Mouse (Mus musculus) cerebellum, adult 2 months (tissue): ENCODE data around the gene Zc3hc1. TPM values are rescaled to one million over a fixed set of nuclear protein-coding genes. Genes with fewer than 3 reads are reported as not detected.

ENCODE experiments used
- DNase-seq, 2 experiments: peaks; one replicate each; pipeline ENCODE4 v3.0.0; 2021
- H3K27ac ChIP-seq: fragments of 200-500 bp; 2 replicates; pipeline ENCODE4 v1.5.1; 2012; ENCODE audit warnings: low read length, control low read depth, inconsistent platforms; ENCODE audit not compliant: insufficient read depth
- H3K27me3 ChIP-seq: fragments of 200-500 bp; 2 replicates; pipeline ENCODE4 v1.6.1; 2012; ENCODE audit warnings: inconsistent platforms, mild to moderate bottlenecking, low read length, moderate library complexity; ENCODE audit not compliant: control insufficient read depth, insufficient read depth
- H3K4me1 ChIP-seq: fragments of 200-500 bp; 2 replicates; pipeline ENCODE4 v1.6.1; 2011; ENCODE audit warnings: low read length; ENCODE audit not compliant: control insufficient read depth, insufficient read depth
- H3K4me3 ChIP-seq: fragments of 200-500 bp; replicated peaks from 2 replicates; pipeline ENCODE3; 2011; ENCODE audit warnings: mild to moderate bottlenecking, low read depth, low read length, control low read depth; ENCODE audit not compliant: insufficient read depth
- CTCF ChIP-seq: fragments of 200-500 bp; IDR thresholded peaks from 2 replicates; pipeline ENCODE4 v1.5.1; 2011; ENCODE audit warnings: low read depth, mild to moderate bottlenecking, control low read depth, low read length, moderate library complexity, borderline replicate concordance; ENCODE audit not compliant: insufficient read depth
- POLR2A ChIP-seq: fragments of 200-500 bp; IDR thresholded peaks from 2 replicates; pipeline ENCODE4 v1.6.1; 2011; ENCODE audit warnings: low read length, control low read depth, borderline replicate concordance; ENCODE audit not compliant: insufficient read depth
- WGBS: fragments of 180-500 bp; shearing (Covaris S2); methylation state at CpG from one replicate; pipeline ENCODE4 v1.1.7; 2018; 5-methylcytosine and 5-hydroxymethylcytosine counted together
- polyA plus RNA-seq: library from polyadenylated mRNA; depleted of rRNA; stranded (reverse); fragments of >200 nt; gene quantifications from 2 replicates; pipeline ENCODE4 v1.2.3, GENCODE M21; 2012

Zc3hc1 gene
- polyA plus RNA-seq, 1 experiment, result 26.6 TPM

DNA sequence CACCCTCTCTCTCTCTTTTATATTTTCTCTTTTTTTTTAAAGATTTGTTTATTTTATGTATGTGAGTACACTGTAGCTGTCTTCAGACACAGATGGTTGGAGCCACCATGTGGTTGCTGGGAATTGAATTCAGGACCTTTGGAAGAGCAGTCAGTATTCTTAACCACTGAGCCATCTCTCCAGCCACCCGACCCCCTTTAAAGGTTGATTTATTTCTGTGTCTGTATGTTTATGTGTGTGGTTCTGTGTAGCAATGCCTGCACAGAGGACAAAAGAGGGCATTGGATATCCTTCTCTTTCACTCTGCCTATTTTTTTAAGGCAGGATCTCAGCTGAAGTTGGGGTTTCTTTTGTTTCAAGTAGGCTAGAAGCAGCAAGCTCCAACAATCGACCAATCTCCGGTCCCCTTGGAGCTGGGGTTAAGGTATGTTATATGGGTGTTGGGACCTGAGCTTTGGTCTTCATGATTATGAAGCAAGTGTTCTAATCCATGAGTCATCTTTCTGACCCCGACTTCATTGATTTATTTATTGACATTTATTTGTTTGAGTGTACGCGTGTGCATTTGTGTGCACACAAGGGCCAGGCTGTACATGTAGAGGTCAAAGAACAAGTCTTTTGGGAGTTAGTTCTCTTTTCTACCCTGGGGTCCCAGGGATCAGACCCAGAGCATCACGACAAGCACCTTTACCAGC, 18.7 kb upstream of the Zc3hc1 start:
- H3K4me1 ChIP-seq, result peaks cover 5% of the 10 kb centered on the region; the same call in 1 of the 2 replicates
- no peaks in the 10 kb centered on the region for H3K27me3 ChIP-seq
- H3K4me3 ChIP-seq, result no peak overlapping the region
- TF ChIP-seq CTCF (no peak), POLR2A (no peak)
- H3K27ac ChIP-seq, result no peak overlapping the region
- WGBS, result 87% methylated on average over 7 of the region's 7 CpGs
- DNase-seq, result no peak

DNA sequence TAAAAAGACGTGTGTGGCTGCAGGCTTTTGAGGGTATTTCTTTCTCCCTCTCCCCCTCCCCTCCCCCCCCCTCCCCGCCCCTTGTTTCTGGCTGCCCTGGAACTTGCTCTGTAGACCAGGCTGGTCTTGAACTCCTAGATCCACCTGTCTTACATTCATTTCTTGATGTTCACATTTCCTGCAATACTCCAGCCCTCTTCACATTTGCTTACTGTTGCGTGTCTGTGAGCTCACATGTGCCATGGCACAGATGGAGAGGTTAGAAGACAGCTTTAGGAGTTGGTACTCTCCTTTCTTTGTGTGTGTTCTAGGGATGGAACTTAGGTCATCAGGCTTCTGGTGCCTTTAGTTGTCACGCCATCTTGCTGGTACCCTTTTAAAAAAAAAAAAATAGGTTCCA, 17.4 kb upstream of the Zc3hc1 start:
- Histone ChIP-seq H3K4me1 (peaks cover 5% of the 10 kb centered on the region; the same call in 1 of the 2 replicates), H3K27ac (no peak overlapping the region)
- 78% methylated on average over 4 of the region's 4 CpGs for WGBS

DNA sequence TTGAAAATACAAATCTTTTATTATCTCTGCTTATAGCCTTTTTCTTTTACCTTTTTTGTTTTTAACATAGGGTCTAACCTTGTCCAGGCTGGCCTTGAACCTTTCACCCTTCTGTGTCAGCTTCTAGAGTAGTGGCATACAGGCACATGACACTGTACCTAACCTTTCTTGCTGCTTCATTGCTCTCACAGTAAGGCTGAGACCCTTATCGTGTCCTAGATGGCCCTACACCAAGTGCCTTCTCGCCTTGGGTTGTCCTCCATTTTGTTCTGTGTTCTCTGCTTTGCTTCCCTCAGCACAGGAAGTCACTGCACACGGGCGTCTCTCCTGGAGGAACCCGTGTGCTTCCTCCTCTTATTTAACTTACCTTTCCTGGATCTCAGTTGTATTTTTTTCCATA, 13.8 kb upstream of the Zc3hc1 start:
- H3K4me3 ChIP-seq, result peak overlapping the region; percentile 7
- peak overlapping the region; percentile 28; the same call in 1 of the 2 replicates for H3K27ac ChIP-seq
- H3K4me1 ChIP-seq, result peaks cover 3% of the 10 kb centered on the region; the same call in 1 of the 2 replicates
- 57% methylated on average over 5 of the region's 5 CpGs for WGBS
- no peak for DNase-seq
- no peaks in the 10 kb centered on the region for H3K27me3 ChIP-seq
- TF ChIP-seq CTCF (no peak), POLR2A (no peak)

More for the DNA sequence above, 17.4 kb upstream of the Zc3hc1 start:
- H3K27me3 ChIP-seq, result no peaks in the 10 kb centered on the region
- no peak for DNase-seq
- TF ChIP-seq POLR2A (no peak), CTCF (no peak)
- no peak overlapping the region for H3K4me3 ChIP-seq

DNA sequence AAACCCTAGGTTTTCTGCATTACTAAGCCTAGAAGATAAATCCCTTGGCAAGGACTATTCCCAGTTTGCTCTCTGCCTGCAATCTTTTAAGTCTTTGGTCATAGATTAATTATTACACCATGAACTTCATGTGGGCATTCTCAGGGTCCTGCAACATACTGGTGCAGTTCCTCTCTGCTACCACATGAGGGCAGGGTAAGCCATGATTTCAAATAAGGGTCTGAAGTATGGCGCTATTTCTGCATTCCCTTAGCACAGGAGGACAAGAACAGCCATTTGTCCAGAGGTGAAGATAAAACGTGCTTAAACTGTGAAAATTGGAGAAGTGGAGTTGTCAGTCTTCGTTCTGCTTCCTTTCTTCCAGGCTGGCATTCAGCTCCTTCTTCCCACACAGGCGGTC, 12.6 kb upstream of the Zc3hc1 start:
- no peak overlapping the region for H3K27ac ChIP-seq
- no peaks in the 10 kb centered on the region for H3K27me3 ChIP-seq
- no peak for TF ChIP-seq POLR2A
- peak; percentile 85 for TF ChIP-seq CTCF
- WGBS, result 17% methylated on average over 4 of the region's 4 CpGs
- H3K4me1 ChIP-seq, result peaks cover 3% of the 10 kb centered on the region; the same call in 1 of the 2 replicates
- peak; percentile 71 to 81 for DNase-seq
- peak overlapping the region; percentile 85 for H3K4me3 ChIP-seq

DNA sequence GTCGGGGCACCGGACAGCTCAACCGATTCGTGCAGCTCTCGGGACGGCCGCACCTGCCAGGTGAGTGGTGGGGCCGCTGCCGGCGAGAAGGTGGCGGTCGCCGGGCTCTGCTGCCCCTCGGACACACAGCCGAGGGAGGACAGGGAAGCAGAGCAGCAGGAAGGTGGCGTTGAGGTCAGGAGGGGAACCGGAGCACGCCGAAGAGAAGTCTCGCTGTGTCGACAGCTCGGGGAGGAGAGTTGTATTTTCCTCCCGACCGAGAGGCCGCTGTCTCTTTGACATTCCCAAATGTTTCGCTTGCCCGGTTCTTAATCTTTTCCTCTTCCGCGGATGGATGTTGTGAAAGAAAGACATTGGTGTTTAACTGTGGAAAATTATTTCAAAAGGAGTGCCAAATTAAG, 11.3 kb upstream of the Zc3hc1 start:
- WGBS, result 1% methylated on average over 29 of the region's 29 CpGs
- no peaks in the 10 kb centered on the region for H3K27me3 ChIP-seq
- peak overlapping the region; percentile 63 for H3K27ac ChIP-seq
- H3K4me1 ChIP-seq, result peaks cover 3% of the 10 kb centered on the region; the same call in 1 of the 2 replicates
- TF ChIP-seq CTCF (no peak), POLR2A (no peak)
- H3K4me3 ChIP-seq, result peak overlapping the region; percentile 97
- DNase-seq, result no peak

DNA sequence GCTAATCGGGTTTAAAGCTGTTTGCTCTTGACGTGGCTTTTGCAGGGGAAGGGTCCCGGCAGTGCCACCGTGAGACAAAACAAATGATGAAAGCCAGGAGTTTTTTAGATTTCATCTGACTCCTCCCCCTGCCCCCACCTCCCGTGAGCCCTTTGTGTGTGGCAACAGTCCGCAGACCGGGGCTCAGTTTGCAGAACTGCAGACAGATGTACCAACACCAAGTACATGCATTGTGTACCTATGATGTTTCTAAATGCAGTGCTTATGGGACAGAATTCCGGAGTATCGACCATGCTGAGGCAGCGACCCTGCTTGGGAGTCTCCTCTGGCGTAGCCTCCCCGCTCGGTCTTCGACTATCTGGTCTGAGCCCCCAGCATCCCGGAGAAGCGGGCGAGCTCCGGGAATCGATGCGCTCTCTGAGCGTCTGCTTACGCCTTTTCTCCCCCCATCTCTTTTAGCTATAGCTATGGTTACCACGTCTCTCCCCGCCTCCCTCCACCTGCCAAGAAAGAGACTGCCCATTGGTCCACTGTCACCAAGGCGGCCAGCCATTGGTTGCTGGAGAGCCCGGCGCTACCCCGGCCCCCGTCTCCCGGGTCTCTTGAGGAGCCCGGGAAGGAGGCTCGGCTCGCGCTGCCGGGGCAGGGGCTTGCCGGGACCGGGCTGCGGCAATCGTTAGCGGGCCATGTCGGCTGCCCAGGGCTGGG, 10.6 kb upstream of the Zc3hc1 start, which contains the start of gene Klhdc10:
Gene Klhdc10, plus strand, starts transcription at position 561 of the 708 bp plus-strand sequence.
- DNase-seq, result peak; percentile 99 to 100
- WGBS, result under 1% methylated on average over 41 of the region's 41 CpGs
- Histone ChIP-seq H3K27me3 (no peaks in the 10 kb centered on the region), H3K4me1 (peaks cover 3% of the 10 kb centered on the region; the same call in 1 of the 2 replicates), H3K27ac (peak within 1 kb of the TSS; percentile 87), H3K4me3 (peak within 1 kb of the TSS; percentile 97)
- TF ChIP-seq POLR2A, result peak; percentile 87; the same call in 1 of the 2 replicates
- TF ChIP-seq CTCF, result no peak

DNA sequence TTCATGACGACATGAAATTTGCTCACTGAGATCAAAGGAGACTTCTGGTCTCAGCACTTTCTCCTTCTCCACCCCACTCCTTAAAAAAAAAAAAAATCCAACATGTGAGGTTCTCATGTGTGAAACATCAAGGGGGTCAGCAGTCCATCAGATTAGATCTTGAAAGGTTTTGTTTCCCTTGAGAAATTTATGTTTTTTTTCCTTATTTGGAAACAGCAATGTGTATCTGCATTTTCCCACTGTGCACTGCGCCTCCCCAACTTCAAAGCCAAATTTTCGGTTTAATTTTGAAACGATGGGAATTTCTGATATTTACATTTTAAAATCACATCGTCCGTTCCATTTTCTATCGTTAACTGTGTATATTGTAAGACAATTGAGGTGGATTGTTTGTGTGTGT, 9.9 kb upstream of the Zc3hc1 start:
- H3K27me3 ChIP-seq, result no peaks in the 10 kb centered on the region
- TF ChIP-seq POLR2A, result no peak
- TF ChIP-seq CTCF, result no peak
- 2% methylated on average over 7 of the region's 7 CpGs for WGBS
- H3K4me1 ChIP-seq, result peaks cover 3% of the 10 kb centered on the region; the same call in 1 of the 2 replicates
- H3K4me3 ChIP-seq, result peak overlapping the region; percentile 97
- DNase-seq, result peak in 1 of 2 experiments; percentile 16
- H3K27ac ChIP-seq, result no peak overlapping the region; the same call in 1 of the 2 replicates
